Mouse (Mus musculus): ENCODE results near the gene Rab14.
A peak's percentile ranks its signal among the peaks of the same experiment; 100 is the strongest.

The Rab14 gene

GRCm38 (mm10) chr2:35153844-35154554 lies 46.9 kb downstream of the Rab14 start:
- no peak for DNase-seq (ENCODE audit: low spot score)

- no peak for DNase-seq (ENCODE audit: low spot score)
Measured at GRCm38 (mm10) chr2:35153179-35153578, 47.7 kb downstream of the Rab14 start.

DNA sequence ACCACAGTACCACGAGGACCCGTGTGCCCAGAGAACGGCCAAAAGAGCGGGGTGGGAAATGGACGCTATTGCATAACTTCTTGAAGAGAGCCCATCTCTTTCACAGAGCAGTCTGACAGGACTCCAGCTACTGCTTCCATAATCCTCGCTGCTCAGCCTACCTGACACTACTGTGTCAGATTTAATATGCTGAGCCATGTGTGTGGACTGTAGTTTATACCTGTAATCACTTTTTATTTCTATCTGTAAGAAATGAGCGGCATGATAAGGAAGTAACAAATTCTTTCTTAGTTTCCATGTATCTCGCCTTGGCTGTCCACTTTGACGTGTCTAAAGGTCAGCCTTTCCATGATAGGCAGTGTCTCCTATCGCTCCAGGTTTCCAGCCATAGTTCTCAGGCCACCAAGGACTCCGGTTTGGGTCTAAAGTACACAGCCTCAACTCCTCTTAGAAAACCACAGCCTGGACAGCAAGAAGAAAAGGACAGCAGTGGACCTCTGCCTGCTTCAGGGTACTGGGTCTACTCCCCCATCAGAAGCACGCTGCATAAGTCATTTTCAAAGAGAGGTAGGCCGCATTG lies 49.5 kb downstream of the Rab14 start:
- DNase-seq (ENCODE audit: low spot score) = no peak

- DNase-seq (ENCODE audit: low spot score) = no peak
Measured at GRCm38 (mm10) chr2:35148806-35149205, 52.1 kb downstream of the Rab14 start.

DNA sequence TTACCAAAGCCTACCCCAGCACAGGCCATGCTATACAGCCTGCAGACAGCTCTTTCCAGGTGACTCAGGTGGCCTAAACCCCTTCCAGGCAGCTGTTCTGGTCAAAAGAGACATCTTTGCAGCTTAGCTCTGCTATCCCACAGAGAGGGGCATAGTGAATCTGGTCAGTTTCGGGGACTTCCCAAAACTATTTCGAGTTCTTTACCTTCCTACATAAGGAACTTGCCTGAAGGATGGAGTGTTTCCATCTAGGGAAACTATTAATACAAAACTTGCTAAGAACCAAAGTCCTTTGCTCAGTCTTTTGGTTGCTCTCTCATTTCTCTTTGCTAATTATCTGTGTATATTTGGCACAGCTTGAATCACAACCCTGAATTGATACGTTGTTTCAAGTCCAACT lies 59.2 kb downstream of the Rab14 start:
- no peak for DNase-seq (ENCODE audit: low spot score)

DNA sequence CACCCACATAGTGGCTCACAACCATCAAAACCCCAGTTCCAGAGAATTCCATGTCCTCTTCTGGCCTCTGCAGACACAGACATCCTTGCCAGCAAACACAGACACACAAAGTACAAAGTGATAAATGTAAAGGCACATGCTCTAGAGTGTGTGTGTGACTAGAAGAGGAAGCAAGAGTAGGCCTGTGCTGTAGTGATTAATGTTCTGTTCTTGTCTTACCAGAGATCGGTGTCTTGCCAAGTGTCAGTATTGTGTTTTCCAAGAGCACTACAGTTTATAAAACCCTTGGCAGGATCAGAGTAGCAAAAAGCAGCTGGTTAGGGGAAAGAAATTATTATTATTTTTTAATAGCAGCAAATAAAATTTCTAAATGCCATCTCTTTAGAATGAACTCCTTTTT lies 62.3 kb downstream of the Rab14 start:
- DNase-seq (ENCODE audit: low spot score) = no peak

GRCm38 (mm10) chr2:35133891-35134290 lies 67.0 kb downstream of the Rab14 start:
- DNase-seq (ENCODE audit: low spot score) = no peak

DNA sequence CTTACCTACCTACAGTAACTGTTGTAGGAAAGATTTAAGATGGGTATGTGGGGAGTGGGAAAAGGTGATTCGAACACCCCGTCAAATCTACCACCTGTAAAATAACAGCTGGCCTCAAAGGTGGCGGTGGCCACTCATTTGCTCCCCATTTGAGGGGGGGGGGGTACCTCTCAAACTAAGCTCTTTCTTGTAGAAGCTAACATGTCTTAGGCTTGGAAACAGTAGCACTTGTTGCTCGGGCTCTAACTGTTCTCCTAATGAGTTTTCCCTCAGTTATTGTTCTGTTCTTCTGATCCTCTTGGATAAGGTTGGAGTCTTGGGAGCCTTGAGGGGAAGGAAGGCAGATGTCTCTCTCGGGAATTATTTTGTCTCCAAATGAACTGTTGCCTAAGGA lies 68.3 kb downstream of the Rab14 start:
- DNase-seq (ENCODE audit: low spot score) = no peak

- peak; percentile 87 for DNase-seq (ENCODE audit: low spot score)
Measured at GRCm38 (mm10) chr2:35131991-35132661, 68.8 kb downstream of the Rab14 start.

GRCm38 (mm10) chr2:35131491-35131890 lies 69.4 kb downstream of the Rab14 start:
- DNase-seq (ENCODE audit: low spot score) = no peak

All from testis, postnatal 14 days (tissue).